Mouse (Mus musculus) kidney, adult 2 months (tissue): ENCODE measurements around the gene Cnih4.

Source experiments
- CTCF ChIP-seq: fragments of 200-500 bp; conservative IDR thresholded peaks from 2 replicates; pipeline ENCODE4 v1.5.1; 2011; ENCODE audit warnings: low read depth, mild to moderate bottlenecking, control low read depth, low read length, moderate library complexity, mixed read lengths; ENCODE audit not compliant: insufficient read depth, insufficient read length
- POLR2A ChIP-seq: fragments of 200-500 bp; IDR thresholded peaks from one replicate; pipeline ENCODE4 v1.6.1; 2011; ENCODE audit warnings: low read depth, low read length, control low read depth

DNA sequence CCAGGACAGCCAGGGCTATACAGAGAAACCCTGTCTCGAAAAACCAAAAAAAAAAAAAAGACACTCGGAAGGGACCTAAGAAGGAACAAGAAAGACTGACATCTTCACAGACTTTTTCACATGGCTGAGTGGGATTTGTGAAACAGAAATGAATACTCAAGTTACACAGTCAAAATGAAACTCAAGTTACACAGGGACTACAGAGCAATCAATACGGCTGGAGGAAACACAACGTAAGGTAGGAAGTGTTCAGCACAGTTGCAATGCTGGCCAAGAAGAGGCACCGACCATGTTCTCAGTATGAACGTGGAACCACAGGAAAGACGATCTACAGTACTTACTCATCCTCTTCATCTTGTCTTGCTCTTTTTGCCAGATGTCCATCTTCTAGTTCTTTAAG lies 5.8 kb upstream of the Cnih4 start:
- TF ChIP-seq CTCF = no peak
- no peak for TF ChIP-seq POLR2A
